In the genomic region with DNA sequence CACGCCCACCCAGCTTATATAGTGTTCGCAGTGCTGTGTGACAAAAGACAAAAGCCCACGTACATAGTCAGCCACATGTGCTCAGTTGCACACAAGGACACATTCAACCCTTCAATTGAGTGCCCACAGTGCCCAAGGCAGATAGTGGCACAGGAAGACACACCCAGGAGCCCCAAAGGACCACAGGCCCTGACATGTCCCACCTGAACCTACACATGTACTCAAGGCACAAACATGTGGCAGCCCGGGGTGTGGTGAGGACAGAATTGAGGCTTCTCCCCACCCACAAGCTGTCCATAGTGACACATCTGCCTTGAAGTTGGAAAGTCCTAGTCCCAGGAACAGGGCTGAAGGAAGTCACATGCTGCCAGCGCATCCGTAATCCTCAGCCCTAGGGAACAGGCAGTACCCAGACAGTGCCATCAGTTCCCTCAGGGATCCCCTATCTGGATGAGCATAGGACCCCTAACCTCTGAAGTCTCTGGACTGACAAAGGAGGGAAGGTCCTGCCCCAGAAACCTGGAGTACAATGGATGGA, we compare ENCODE assay signal across 9 mouse cellular contexts. TPM values are rescaled to one million over a fixed set of nuclear protein-coding genes. Genes with fewer than 3 reads are reported as not detected.
DNase-seq lines count a peak whose midpoint lies in the region; ATAC-seq and TF ChIP-seq lines count a peak whose summit lies in the region.
"Had no signal": no experiment of that assay in that cellular context is flagged by ENCODE, and none has a peak within 500 bp of the region (broad histone marks: within the 10 kb centered on the region; RNA-seq: fewer than 3 reads in every experiment).

No protein-coding gene starts in this region.

- no peak for TF ChIP-seq EP300 in heart, postnatal 0 days (IDR thresholded peaks at IDR 0.05; ENCODE audit: low read depth)

- no peaks in the 10 kb centered on the region for H3K36me3 ChIP-seq in lung, embryonic 15.5 days
- H3K36me3 ChIP-seq in heart, postnatal 0 days (replicated peaks; ENCODE audit: control insufficient read depth, insufficient read depth, low read length) = no peaks in the 10 kb centered on the region
- no peaks in the 10 kb centered on the region for H3K36me3 ChIP-seq in small intestine, adult 2 months (ENCODE audit: control insufficient read depth, insufficient read depth, low read length)
- no peaks in the 10 kb centered on the region for H3K36me3 ChIP-seq in forebrain, embryonic 16.5 days (ENCODE audit: control insufficient read depth, insufficient read depth)

- 77% methylated on average over 6 of the region's 6 CpGs for WGBS in lung, embryonic 15.5 days
- WGBS in heart, postnatal 0 days = 66% methylated on average over 6 of the region's 6 CpGs
- 87% methylated on average over 6 of the region's 6 CpGs for WGBS in small intestine, adult 2 months
- WGBS in forebrain, embryonic 16.5 days = 85% methylated on average over 6 of the region's 6 CpGs

- peaks cover 89% of the 10 kb centered on the region for H3K4me1 ChIP-seq in lung, embryonic 15.5 days
- peaks cover 55% of the 10 kb centered on the region for H3K4me1 ChIP-seq in heart, postnatal 0 days (ENCODE audit: control insufficient read depth, insufficient read depth)
- peaks cover 45% of the 10 kb centered on the region for H3K4me1 ChIP-seq in small intestine, adult 2 months (ENCODE audit: control insufficient read depth, insufficient read depth, insufficient read length, low read length)
- peaks cover 52% of the 10 kb centered on the region for H3K4me1 ChIP-seq in forebrain, embryonic 16.5 days (replicated peaks; ENCODE audit: control insufficient read depth, insufficient read depth, low read length)

- H3K4me2 ChIP-seq in lung, embryonic 15.5 days = no peak overlapping the region
- H3K4me2 ChIP-seq in heart, postnatal 0 days (ENCODE audit: low read depth, low read length) = no peak overlapping the region
- no peak overlapping the region for H3K4me2 ChIP-seq in forebrain, embryonic 16.5 days (ENCODE audit: low read length)

- DNase-seq in heart, adult 11 months = peak; percentile 95
- no peak for DNase-seq in heart, postnatal 25 days (ENCODE audit: low spot score)
- DNase-seq in lung, postnatal 14 days = no peak
- DNase-seq in heart, postnatal 0 days (ENCODE audit: low spot score) = no peak
- DNase-seq in layer of hippocampus, postnatal 25 days (ENCODE audit: extremely low spot score in 1 of 2, low spot score in 1 of 2) = no peak
- DNase-seq: left cerebral cortex, postnatal 4 days had no signal

- H3K27ac ChIP-seq in lung, embryonic 15.5 days = peak overlapping the region; percentile 87
- H3K27ac ChIP-seq in heart, postnatal 0 days (ENCODE audit: low read depth) = peak overlapping the region; percentile 94
- peak overlapping the region; percentile 13; the same call in 1 of the 2 replicates for H3K27ac ChIP-seq in small intestine, adult 2 months (ENCODE audit: insufficient read depth, low read depth, low read length)
- H3K27ac ChIP-seq in forebrain, embryonic 16.5 days (ENCODE audit: low read length) = no peak overlapping the region

- no peaks in the 10 kb centered on the region for H3K9me3 ChIP-seq in lung, embryonic 15.5 days
- H3K9me3 ChIP-seq in heart, postnatal 0 days (replicated peaks; ENCODE audit: control insufficient read depth, low read length) = no peaks in the 10 kb centered on the region
- H3K9me3 ChIP-seq in forebrain, embryonic 16.5 days (ENCODE audit: control insufficient read depth, low read length) = no peaks in the 10 kb centered on the region

- intact Hi-C loops in heart, postnatal 25 days (cut with DNase I) = no loop called here

- TF ChIP-seq CTCF in heart, postnatal 0 days (IDR thresholded peaks at IDR 0.05; ENCODE audit: low read depth) = no peak
- TF ChIP-seq CTCF in small intestine, adult 2 months (IDR thresholded peaks at IDR 0.05; ENCODE audit: extremely low read depth, insufficient read length, insufficient replicate concordance, low read depth, low read length) = no peak

- ATAC-seq in lung, embryonic 15.5 days (ENCODE audit: borderline replicate concordance, extremely low read depth, low FRiP score, low TSS enrichment) = no peak
- no peak for ATAC-seq in heart, postnatal 0 days (ENCODE audit: insufficient read depth, low read depth)
- no peak for ATAC-seq in forebrain, embryonic 16.5 days

- H3K9ac ChIP-seq in lung, embryonic 15.5 days = no peak overlapping the region
- peak overlapping the region; percentile 27; the same call in 1 of the 2 replicates for H3K9ac ChIP-seq in heart, postnatal 0 days (replicated peaks; ENCODE audit: low read depth, low read length)
- no peak overlapping the region for H3K9ac ChIP-seq in forebrain, embryonic 16.5 days (replicated peaks; ENCODE audit: low read depth, low read length)

- no peaks in the 10 kb centered on the region for H3K27me3 ChIP-seq in lung, embryonic 15.5 days
- H3K27me3 ChIP-seq in heart, postnatal 0 days (ENCODE audit: control insufficient read depth, insufficient read depth, low read length) = no peaks in the 10 kb centered on the region
- H3K27me3 ChIP-seq in small intestine, adult 2 months (ENCODE audit: control insufficient read depth, insufficient read depth, low read length) = no peaks in the 10 kb centered on the region
- H3K27me3 ChIP-seq in forebrain, embryonic 16.5 days (replicated peaks; ENCODE audit: control insufficient read depth, insufficient read depth, low read length) = no peaks in the 10 kb centered on the region

- no peak overlapping the region for H3K4me3 ChIP-seq in lung, embryonic 15.5 days
- no peak overlapping the region for H3K4me3 ChIP-seq in heart, postnatal 0 days (ENCODE audit: low read depth, low read length)
- no peak overlapping the region for H3K4me3 ChIP-seq in small intestine, adult 2 months (ENCODE audit: low read depth, low read length)
- H3K4me3 ChIP-seq in forebrain, embryonic 16.5 days (replicated peaks; ENCODE audit: low read length) = no peak overlapping the region

- TF ChIP-seq POLR2A in small intestine, adult 2 months (IDR thresholded peaks at IDR 0.05; ENCODE audit: low read depth, low read length) = no peak

RNA-seq across cellular contexts. Expression of a gene that starts 43.1 kb away (rescaled TPM):
- 100 to 1,000 TPM in 1 of 2 experiments, 10 to 100 TPM in 1; 77.7 to 110 TPM for total RNA-seq in heart, postnatal 25 days (2021)
- polyA plus RNA-seq in lung, embryonic 15.5 days (2015; fragmentation: Nextera tagmentation; extraction: Ambion mirVana) = 120 and 136 TPM in 2 replicates
- 54.5 and 119 TPM in 2 replicates for total RNA-seq in heart, postnatal 0 days (2014; rRNA removed; ENCODE audit: low replicate concordance)
- polyA plus RNA-seq in heart, postnatal 0 days (2015; fragmentation: Nextera tagmentation; extraction: Ambion mirVana) = 55.4 and 62.4 TPM in 2 replicates
- 37.6 and 97.6 TPM in 2 replicates for polyA plus RNA-seq in small intestine, adult 2 months (2012; rRNA removed)
- 10 to 100 TPM; 28.9 to 32.8 TPM for total RNA-seq in layer of hippocampus, postnatal 25 days (2021)
- polyA plus RNA-seq in forebrain, embryonic 16.5 days (2015; fragmentation: Nextera tagmentation; extraction: Ambion mirVana) = 27.0 and 31.5 TPM in 2 replicates
